Mouse (Mus musculus) neural tube, embryonic 12.5 days (tissue): ENCODE measurements around the gene Lrp1. TPM values are rescaled to one million over a fixed set of nuclear protein-coding genes. Genes with fewer than 3 reads are reported as not detected.
A peak's percentile ranks its signal among the peaks of the same experiment; 100 is the strongest.

Source experiments
- ATAC-seq: fragments of 200-750 bp; cut with Nextera tagmentation; 2 replicates; pipeline ENCODE4 v1.8.0; 2017; ENCODE audit warnings: low read depth, mild to moderate bottlenecking, moderate TSS enrichment, moderate library complexity; ENCODE audit not compliant: low FRiP score
- H3K27ac ChIP-seq: fragments of 300-500 bp; sonication (generic); 2 replicates; pipeline ENCODE4 v1.5.1; 2016
- H3K27me3 ChIP-seq: fragments of 300-500 bp; sonication (generic); replicated peaks from 2 replicates; pipeline ENCODE4 v1.6.1; 2016; ENCODE audit warnings: mild to moderate bottlenecking
- H3K36me3 ChIP-seq: fragments of 300-500 bp; sonication (generic); 2 replicates; pipeline ENCODE4 v1.6.1; 2016; ENCODE audit warnings: mild to moderate bottlenecking
- H3K4me1 ChIP-seq: fragments of 300-500 bp; sonication (generic); 2 replicates; pipeline ENCODE4 v1.6.1; 2016
- H3K4me2 ChIP-seq: fragments of 300-500 bp; sonication (generic); replicated peaks from 2 replicates; pipeline ENCODE4 v1.6.1; 2016; ENCODE audit warnings: mild to moderate bottlenecking
- H3K4me3 ChIP-seq: fragments of 300-500 bp; sonication (generic); 2 replicates; pipeline ENCODE4 v1.5.1; 2016
- H3K9ac ChIP-seq: fragments of 300-500 bp; sonication (generic); 2 replicates; pipeline ENCODE4 v1.6.1; 2016; ENCODE audit warnings: mild to moderate bottlenecking
- H3K9me3 ChIP-seq: fragments of 300-500 bp; sonication (generic); 2 replicates; pipeline ENCODE4 v1.6.1; 2016; ENCODE audit warnings: mild to moderate bottlenecking
- WGBS: fragments of 180-500 bp; shearing (Covaris S2); methylation state at CpG from one replicate; pipeline ENCODE4 v1.1.7; 2016; 5-methylcytosine and 5-hydroxymethylcytosine counted together
- polyA plus RNA-seq: library from polyadenylated mRNA; unstranded; fragments of >200 nt; fragmentation: Nextera tagmentation; extraction: Ambion mirVana; gene quantifications from 2 replicates; pipeline ENCODE4 v1.2.1, GENCODE M21; 2016

Gene Lrp1
- polyA plus RNA-seq, 1 experiment from 2014 or later = 96.0 TPM

DNA sequence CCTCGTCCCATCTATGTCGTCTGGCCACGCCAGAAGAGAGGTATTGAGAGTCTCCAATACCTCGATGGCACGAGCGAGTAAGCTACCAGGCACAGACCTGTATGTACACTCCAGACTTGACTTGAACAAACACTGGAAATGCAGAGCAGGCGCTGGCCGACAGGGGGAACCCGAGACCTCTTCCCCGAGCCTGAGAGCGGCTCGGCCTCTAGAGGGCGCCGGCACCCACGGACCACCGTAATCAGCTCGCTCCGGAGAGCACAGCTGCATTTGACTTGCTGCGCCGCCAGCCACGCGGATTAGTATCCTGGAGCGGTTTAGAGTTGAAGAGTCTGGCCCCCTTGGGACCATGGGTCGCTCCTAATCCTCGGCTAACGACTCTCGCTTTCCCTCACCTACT is 108.1 kb downstream of the Lrp1 start:
- no peaks in the 10 kb centered on the region for H3K9me3 ChIP-seq
- H3K4me3 ChIP-seq = 0 out of 2 replicates have a peak overlapping the region, but pooled peaks have one; percentile 2
- H3K36me3 ChIP-seq = peaks cover 5% of the 10 kb centered on the region
- WGBS = under 1% methylated on average over 27 of the region's 27 CpGs
- H3K4me2 ChIP-seq = peak overlapping the region; percentile 76
- peak; percentile 16; the same call in 1 of the 2 replicates for ATAC-seq
- peaks cover 56% of the 10 kb centered on the region for H3K27me3 ChIP-seq
- H3K9ac ChIP-seq = 0 out of 2 replicates have a peak overlapping the region, but pooled peaks have one; percentile 61
- H3K4me1 ChIP-seq = peaks cover 95% of the 10 kb centered on the region
- H3K27ac ChIP-seq = peak overlapping the region; percentile 89

DNA sequence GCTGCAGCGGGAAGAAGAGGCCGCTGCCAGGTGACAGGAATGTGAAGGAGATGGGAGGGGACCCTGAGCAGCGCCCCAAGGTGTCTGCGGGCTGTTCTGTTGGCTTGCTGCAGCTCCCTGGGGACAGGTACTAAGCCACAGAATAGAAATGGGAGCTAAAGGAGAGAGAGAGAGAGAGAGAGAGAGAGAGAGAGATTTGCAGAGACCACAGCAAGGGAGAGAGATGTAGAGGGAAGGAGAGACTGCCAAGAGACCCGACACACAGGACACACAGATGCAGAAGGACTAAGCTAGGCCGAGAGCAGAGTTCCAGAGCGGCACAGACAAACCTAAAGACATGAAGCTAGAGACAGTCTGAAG is 108.7 kb downstream of the Lrp1 start:
- peak overlapping the region; percentile 89 for H3K27ac ChIP-seq
- peak overlapping the region; percentile 76 for H3K4me2 ChIP-seq
- ATAC-seq = no peak
- 3% methylated on average over 7 of the region's 7 CpGs for WGBS
- H3K36me3 ChIP-seq = no peaks in the 10 kb centered on the region
- H3K4me3 ChIP-seq = peak overlapping the region; percentile 39
- no peaks in the 10 kb centered on the region for H3K9me3 ChIP-seq
- peak overlapping the region; percentile 61 for H3K9ac ChIP-seq
- peaks cover 95% of the 10 kb centered on the region for H3K4me1 ChIP-seq
- peaks cover 59% of the 10 kb centered on the region for H3K27me3 ChIP-seq

DNA sequence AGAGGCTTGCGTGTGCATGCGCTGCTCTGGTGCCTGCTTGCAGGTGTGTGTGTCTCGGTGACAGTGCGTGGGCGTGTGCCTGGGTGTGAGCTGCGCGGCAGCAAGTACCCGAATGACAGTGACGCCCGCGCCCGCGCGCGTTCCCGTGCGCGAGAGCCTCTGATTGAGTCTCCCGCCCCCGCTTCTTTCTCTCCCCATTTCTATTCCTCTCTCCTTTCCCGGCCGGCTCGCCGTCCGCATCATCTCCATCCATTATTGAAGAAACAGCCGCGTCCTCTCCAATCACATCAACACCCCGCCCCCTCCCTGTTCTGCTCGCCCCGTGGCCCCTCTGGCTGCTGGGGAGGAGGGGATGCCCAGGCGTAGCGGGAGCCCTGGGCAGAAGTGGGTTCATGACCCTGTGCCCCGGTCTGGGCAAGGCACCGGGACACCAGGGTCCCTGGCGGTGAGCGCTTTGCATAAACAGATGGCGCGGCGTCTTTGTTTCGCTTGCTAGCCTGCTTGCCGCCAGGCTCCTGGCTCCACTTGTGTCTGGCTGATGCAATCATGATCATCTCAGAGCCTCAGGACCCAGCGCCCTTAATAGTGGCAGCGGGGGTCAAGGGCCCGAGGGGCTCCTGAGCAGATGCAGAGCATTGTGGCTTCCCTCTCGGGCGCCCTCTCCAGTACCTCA is 109.2 kb downstream of the Lrp1 start:
- under 1% methylated on average over 46 of the region's 46 CpGs for WGBS
- no peaks in the 10 kb centered on the region for H3K9me3 ChIP-seq
- H3K27me3 ChIP-seq = peaks cover 60% of the 10 kb centered on the region
- H3K36me3 ChIP-seq = no peaks in the 10 kb centered on the region
- peak; percentile 15 for ATAC-seq
- peak overlapping the region; percentile 39 for H3K4me3 ChIP-seq
- H3K9ac ChIP-seq = peak overlapping the region; percentile 61
- H3K27ac ChIP-seq = peak overlapping the region; percentile 89
- H3K4me2 ChIP-seq = peak overlapping the region; percentile 76
- peaks cover 93% of the 10 kb centered on the region for H3K4me1 ChIP-seq

DNA sequence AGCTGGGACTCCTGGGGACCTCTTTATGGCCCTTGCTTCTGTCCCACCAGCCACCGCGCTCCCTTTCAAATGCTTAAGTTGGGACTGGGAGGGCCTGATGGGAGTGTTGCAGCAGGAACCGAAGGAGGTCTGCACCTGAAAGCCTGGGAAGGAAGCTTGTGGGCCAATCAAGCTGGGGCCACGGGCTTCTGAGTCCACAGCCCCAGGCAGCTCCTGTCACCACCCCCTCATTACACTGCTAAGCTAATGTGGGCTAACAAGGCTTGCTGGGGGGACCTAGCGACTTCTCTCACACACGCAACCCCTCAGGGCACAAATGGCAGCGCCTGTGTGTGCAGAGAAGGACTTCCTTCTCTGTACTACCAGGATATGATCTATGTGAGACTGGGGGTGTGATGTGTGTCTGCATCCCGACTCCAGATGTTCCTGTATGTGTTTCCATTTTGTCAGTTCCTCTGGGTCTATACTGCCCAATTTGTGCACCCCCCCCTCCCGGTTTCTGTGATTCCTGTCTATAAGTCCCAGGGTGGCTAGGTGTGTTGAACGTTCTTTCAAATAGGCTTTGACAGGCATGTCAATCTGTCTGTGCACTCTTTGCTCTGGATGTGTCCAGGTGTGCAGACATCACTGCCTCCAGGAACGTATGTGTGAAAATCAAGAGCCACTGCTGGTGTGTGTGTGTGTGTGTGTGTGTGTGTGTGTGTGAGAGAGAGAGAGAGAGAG is 109.9 kb downstream of the Lrp1 start:
- peak overlapping the region; percentile 76 for H3K4me2 ChIP-seq
- H3K9me3 ChIP-seq = no peaks in the 10 kb centered on the region
- H3K27ac ChIP-seq = peak overlapping the region; percentile 89
- peak overlapping the region; percentile 61 for H3K9ac ChIP-seq
- no peak for ATAC-seq
- peak overlapping the region; percentile 39 for H3K4me3 ChIP-seq
- H3K36me3 ChIP-seq = no peaks in the 10 kb centered on the region
- peaks cover 86% of the 10 kb centered on the region for H3K4me1 ChIP-seq
- H3K27me3 ChIP-seq = peaks cover 57% of the 10 kb centered on the region
- 4% methylated on average over 11 of the region's 11 CpGs for WGBS

DNA sequence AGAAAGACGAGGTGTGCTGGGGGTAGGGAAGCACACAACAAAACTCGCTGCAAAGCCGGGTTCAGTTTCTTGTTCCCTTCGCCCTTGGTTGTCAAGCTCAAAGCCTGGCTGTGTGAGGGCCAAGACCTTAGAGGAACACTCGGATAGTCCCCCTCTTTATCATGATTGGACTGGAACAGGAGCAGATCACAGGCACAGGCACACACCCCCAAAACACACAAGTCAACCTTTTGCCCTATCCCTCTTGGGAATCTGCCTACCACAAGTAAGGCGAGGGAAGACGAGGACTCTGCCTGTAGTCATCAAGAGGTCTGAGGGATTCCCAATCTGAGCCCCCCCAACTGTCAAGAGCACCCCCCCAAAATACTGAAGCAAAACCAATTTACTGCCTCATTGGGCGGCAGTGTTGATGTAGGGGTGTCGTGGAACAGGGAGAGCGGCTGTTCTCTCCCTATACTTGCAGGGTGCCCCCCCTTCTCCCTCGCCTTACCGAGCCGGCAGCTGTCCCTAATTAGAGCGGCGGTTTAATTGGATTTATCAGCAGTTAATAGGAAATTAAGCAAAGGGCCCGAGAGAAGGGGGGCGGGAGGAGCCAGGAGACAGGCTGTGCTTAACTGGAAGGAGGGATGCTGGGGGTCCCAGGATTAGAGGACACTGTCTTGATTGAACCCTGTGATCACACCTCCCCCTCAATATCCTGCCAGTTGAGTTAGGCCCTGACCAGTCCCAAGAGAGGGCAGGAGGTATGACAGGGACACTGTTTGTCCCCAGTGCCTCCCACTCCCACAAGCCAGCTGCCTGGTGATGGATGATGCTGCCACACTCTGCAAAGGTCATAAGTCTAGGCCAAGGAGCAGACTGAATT is 110.9 kb downstream of the Lrp1 start:
- Histone ChIP-seq H3K9me3 (no peaks in the 10 kb centered on the region), H3K4me2 (peak overlapping the region; percentile 76), H3K36me3 (no peaks in the 10 kb centered on the region), H3K4me1 (peaks cover 76% of the 10 kb centered on the region), H3K27me3 (peaks cover 49% of the 10 kb centered on the region), H3K9ac (peak overlapping the region; percentile 38; the same call in 1 of the 2 replicates), H3K4me3 (peak overlapping the region; percentile 36), H3K27ac (peak overlapping the region; percentile 89)
- 0 out of 2 replicates have a peak, but pooled peaks have one; percentile 0 for ATAC-seq
- 5% methylated on average over 17 of the region's 17 CpGs for WGBS

DNA sequence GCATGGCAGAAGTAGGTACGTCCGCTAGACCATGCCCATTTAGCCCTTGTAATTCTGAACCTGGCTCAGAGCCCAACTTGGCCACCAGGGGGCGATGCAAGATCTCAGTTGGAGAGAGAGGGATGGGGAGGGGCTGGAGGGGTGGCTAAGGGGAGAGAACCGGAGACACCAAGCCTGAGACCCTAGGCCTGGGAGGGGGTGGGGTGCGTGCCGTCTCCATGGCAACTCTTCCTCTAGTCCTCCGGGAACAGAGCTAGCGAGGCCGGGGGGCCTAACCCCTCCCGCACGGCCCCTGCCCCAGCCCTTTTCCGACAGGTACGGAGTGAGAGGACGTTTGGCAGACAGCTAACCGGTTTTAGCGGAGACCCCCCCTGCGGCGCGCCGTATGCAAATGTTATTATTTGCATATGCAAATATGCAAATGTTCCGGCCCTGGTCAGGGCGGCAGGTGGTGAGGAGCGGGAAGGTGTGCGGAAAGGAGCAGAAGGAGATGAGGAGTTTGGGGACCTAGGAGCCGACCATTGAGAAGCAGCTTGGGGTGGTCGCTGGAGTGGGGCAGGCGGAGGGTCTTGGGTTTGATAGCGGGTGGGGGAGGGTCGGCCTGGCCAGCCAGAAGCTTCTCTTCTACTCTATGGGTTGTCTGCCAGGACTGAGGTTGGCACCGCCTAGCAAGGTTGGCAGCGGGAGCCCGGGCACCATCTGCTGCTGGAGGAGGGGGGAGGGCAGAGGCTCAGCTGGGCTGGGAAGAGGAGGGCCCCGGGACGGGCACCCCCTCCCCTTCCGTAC is 111.7 kb downstream of the Lrp1 start:
- WGBS = under 1% methylated on average over 35 of the region's 35 CpGs
- Histone ChIP-seq H3K4me3 (peak overlapping the region; percentile 36), H3K4me2 (peak overlapping the region; percentile 76), H3K27me3 (peaks cover 41% of the 10 kb centered on the region), H3K27ac (peak overlapping the region; percentile 89), H3K4me1 (peaks cover 68% of the 10 kb centered on the region), H3K9ac (peak overlapping the region; percentile 38; the same call in 1 of the 2 replicates), H3K9me3 (no peaks in the 10 kb centered on the region), H3K36me3 (peaks cover 4% of the 10 kb centered on the region; the same call in 1 of the 2 replicates)
- ATAC-seq = peak; percentile 66

DNA sequence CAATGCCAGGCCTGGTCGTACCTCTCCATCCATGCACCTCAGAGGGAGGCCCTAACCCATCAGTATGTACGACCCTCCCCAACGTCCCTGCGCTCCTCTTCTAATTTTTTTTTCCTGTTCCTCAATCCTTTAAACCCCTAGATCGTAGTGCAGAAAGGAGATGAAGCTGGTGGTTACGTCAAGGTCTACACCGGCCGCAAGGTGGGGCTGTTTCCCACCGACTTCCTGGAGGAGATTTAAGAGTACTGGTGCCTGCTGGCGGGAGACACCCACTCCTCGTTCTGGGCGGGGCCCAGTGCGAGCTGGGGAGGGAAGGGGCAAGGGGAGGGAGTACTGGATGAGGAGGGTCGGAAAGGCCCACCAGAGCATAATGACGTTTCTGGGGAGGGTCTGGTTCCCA is 112.7 kb downstream of the Lrp1 start:
- no peak for ATAC-seq
- Histone ChIP-seq H3K9ac (no peak overlapping the region), H3K27me3 (peaks cover 31% of the 10 kb centered on the region), H3K27ac (no peak overlapping the region), H3K36me3 (peaks cover 7% of the 10 kb centered on the region; the same call in 1 of the 2 replicates), H3K9me3 (no peaks in the 10 kb centered on the region), H3K4me2 (peak overlapping the region; percentile 76), H3K4me3 (no peak overlapping the region), H3K4me1 (peaks cover 58% of the 10 kb centered on the region)
- 2% methylated on average over 15 of the region's 15 CpGs for WGBS

DNA sequence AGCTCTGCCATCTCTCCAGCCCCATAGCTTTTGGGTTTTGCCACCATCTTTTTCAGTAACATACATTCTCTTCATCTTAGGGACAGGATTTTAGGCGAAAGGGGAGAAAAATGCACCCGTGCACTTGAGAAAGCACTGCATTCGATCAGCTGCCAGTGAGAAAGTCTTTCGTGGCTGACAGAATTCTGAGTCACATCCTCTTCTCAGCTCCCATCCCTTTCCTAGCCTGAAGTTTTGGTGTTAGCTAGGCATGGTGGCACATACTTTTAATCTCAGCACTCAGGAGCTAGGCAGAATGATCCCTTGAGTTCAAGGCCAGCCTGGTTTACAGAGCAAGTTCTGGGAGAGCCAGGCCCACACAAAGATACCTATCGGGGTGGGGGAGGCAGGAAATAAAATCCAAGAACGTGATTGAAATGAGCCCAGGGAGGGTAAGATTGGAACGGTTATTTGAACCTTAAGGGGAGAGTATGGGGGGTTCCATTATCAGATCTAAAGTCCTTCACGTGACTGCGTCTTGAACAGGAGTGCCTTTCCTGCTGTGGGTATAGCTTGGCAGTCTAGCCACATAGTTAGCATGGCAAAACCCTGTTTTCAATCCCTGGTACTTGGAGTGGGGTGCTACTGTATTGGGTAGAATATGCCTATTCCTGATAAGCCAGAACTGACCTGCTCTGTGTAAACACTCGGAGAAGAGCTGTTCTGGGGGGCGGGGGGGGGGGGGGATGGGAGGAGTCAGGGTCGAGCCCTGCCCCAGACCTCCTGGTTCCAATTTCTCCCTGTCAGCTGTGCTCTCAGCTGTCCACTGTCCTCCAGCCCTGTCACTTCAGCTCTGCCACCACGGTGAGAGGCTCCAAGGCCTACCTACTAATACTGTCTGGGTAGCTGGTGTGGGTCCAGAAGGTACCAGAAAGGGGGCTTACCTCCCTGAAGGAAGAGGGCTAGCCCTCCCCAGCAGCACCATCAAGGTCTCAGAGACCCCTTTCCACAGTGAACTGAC is 119.8 kb downstream of the Lrp1 start, which contains the start of gene Stac3:
Gene Stac3, plus strand, starts transcription at position 793 of the 1,000 bp plus-strand sequence.
- Histone ChIP-seq H3K4me3 (no peak within 1 kb of the TSS), H3K27me3 (no peaks in the 10 kb centered on the region), H3K9ac (no peak within 1 kb of the TSS), H3K9me3 (no peaks in the 10 kb centered on the region), H3K4me2 (no peak within 1 kb of the TSS), H3K4me1 (no peaks in the 10 kb centered on the region), H3K36me3 (peaks cover 44% of the 10 kb centered on the region), H3K27ac (no peak within 1 kb of the TSS)
- no peak for ATAC-seq
- 81% methylated on average over 13 of the region's 13 CpGs for WGBS

DNA sequence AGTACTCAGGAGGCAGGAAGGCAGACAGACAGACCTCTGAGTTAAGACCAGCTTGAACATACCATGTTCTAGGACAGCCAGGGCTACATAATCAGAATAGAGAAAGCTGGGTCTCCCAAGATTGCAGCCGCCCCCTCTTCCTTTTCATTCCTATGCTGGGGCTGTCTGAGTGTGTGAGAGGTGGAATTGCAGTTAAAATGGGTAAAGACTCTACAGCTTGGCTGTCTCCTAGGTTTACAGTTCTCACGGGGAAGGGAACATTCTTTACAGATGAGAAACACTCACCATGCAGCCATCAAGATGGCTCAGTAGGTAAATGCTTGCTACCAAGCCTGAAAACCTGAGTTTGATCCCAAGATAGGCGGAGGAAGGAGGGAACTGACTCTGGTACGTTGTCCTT is 120.9 kb downstream of the Lrp1 start:
- Histone ChIP-seq H3K4me3 (no peak overlapping the region), H3K9ac (no peak overlapping the region), H3K4me1 (no peaks in the 10 kb centered on the region), H3K27me3 (no peaks in the 10 kb centered on the region), H3K9me3 (no peaks in the 10 kb centered on the region), H3K36me3 (peaks cover 54% of the 10 kb centered on the region), H3K27ac (no peak overlapping the region), H3K4me2 (no peak overlapping the region)
- WGBS = 86% methylated on average over 4 of the region's 4 CpGs
- no peak for ATAC-seq

DNA sequence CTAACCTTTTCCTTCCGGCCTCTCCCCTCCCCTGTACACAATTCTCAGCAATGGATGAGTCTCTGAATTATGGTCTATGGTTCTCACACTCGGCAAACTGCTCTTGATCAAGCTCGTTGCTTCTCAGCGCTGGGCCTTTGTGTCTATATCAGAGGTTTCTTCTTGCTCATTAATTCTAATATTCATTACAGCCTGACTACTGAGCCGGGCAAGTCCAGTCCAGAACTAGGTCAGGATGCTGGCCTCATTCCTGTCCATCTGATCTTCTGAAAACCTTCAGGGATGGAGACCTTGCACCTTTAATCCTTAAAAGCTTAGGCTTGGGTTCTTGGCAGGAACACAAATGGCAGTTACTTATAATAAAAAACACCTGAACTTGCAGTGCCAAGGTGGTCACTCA is 121.4 kb downstream of the Lrp1 start:
- ATAC-seq = no peak
- Histone ChIP-seq H3K4me2 (no peak overlapping the region), H3K9ac (no peak overlapping the region), H3K36me3 (peaks cover 55% of the 10 kb centered on the region), H3K9me3 (no peaks in the 10 kb centered on the region), H3K27ac (no peak overlapping the region), H3K4me1 (no peaks in the 10 kb centered on the region), H3K4me3 (no peak overlapping the region), H3K27me3 (no peaks in the 10 kb centered on the region)
- 76% methylated on average over 5 of the region's 5 CpGs for WGBS
